Mouse (Mus musculus) CH12F3 (cell line): ENCODE measurements around the gene Cln5.

Experiments used
- in situ Hi-C: fragments of 300-500 bp; cut with MboI; formaldehyde crosslinking; loops from 2 replicates; pipeline ENCODE4 v1.14.3; 2020; ENCODE audit warnings: low sequenced_read_pairs

The Cln5 gene

GRCm38 (mm10) chr14:103102731-103103335 is 32.8 kb downstream of the Cln5 start:
- in situ Hi-C loops = no loop called here

DNA sequence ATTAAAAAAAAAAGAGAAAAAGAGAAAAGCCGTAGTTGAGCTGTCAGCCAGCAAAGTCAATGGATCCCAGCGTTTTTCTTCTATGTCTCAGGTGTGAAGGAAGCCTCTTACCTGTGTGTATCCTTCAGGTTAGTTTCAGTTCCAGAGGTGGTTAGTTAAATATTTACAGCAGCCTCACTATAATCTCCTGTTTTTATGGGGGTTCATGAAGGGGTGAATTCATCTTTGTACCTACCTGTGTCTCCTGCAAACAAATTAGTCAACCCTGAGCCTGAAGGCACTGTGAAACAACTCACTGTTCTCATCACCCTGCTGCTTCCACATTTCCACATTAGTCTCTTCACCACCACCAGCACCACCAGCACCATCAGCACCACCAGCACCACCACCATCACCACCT is 36.3 kb downstream of the Cln5 start:
- in situ Hi-C loops = no loop called here

DNA sequence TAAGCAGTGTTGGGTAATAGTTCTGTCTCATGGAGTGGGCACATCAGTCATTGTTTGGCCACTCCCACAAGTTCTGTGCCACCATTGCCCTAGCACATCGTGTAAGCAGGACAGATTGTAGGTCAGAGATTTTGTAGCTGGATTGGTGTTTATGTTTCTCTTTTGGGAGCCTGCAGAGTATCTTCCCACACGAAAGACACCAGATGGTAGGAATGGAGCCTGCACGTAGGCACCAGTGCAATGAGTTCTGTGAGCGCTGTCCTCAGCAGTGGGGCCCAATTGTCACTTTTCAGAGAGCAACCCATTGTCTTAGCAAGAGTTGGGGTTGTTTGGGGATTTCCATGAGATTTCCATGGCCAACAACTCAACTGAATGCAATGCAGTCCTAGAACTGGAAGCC is 40.0 kb downstream of the Cln5 start:
- in situ Hi-C loops = no loop called here

- in situ Hi-C loops = no loop called here
These were observed 42.8 kb downstream of the Cln5 start for GRCm38 (mm10) chr14:103112606-103113363.

- in situ Hi-C loops = no loop called here
These were observed 45.1 kb downstream of the Cln5 start for GRCm38 (mm10) chr14:103114994-103115670.

- in situ Hi-C loops = no loop called here
These were observed 55.7 kb downstream of the Cln5 start for GRCm38 (mm10) chr14:103125756-103126155.
